Mouse (Mus musculus) hindbrain, embryonic 14.5 days (tissue): ENCODE results near the gene Tead2. TPM values are rescaled to one million over a fixed set of nuclear protein-coding genes. Genes with fewer than 3 reads are reported as not detected.

ENCODE experiments used
- ATAC-seq: fragments of 200-750 bp; cut with Nextera tagmentation; 2 replicates; pipeline ENCODE4 v1.8.0; 2017; ENCODE audit warnings: moderate number of reproducible peaks, mild to moderate bottlenecking, moderate TSS enrichment, moderate library complexity; ENCODE audit not compliant: low FRiP score
- DNase-seq: peaks from one replicate; pipeline ENCODE4 v3.0.0-alpha.2; 2015; ENCODE audit warnings: low spot score
- H3K27ac ChIP-seq: fragments of 300-500 bp; sonication (generic); 2 replicates; pipeline ENCODE4 v1.5.1; 2014; ENCODE audit warnings: mild to moderate bottlenecking, moderate library complexity
- H3K27me3 ChIP-seq: fragments of 300-500 bp; sonication (generic); 2 replicates; pipeline ENCODE4 v1.6.1; 2014; ENCODE audit warnings: mild to moderate bottlenecking, low read length, mixed read lengths; ENCODE audit not compliant: control insufficient read depth, insufficient read depth
- H3K36me3 ChIP-seq: fragments of 300-500 bp; sonication (generic); replicated peaks from 2 replicates; pipeline ENCODE4 v1.6.1; 2014; ENCODE audit not compliant: control insufficient read depth, insufficient read depth
- H3K4me1 ChIP-seq: fragments of 300-500 bp; sonication (generic); replicated peaks from 2 replicates; pipeline ENCODE4 v1.6.1; 2014; ENCODE audit warnings: antibody characterized with exemption, low read length, mixed read lengths; ENCODE audit not compliant: control insufficient read depth, insufficient read depth
- H3K4me2 ChIP-seq: fragments of 300-500 bp; sonication (generic); replicated peaks from 2 replicates; pipeline ENCODE4 v1.6.1; 2014; ENCODE audit warnings: mild to moderate bottlenecking, moderate library complexity
- H3K4me3 ChIP-seq: fragments of 300-500 bp; sonication (generic); replicated peaks from 2 replicates; pipeline ENCODE4 v1.5.1; 2014; ENCODE audit warnings: mild to moderate bottlenecking, low read length
- H3K9ac ChIP-seq: fragments of 300-500 bp; sonication (generic); 2 replicates; pipeline ENCODE4 v1.6.1; 2014
- H3K9me3 ChIP-seq: fragments of 300-500 bp; sonication (generic); 2 replicates; pipeline ENCODE4 v1.6.1; 2016; ENCODE audit warnings: low read length; ENCODE audit not compliant: control insufficient read depth
- WGBS: fragments of 180-500 bp; shearing (Covaris S2); extraction: QIAGEN DNeasy Blood & Tissue Kit; methylation state at CpG from one replicate; pipeline ENCODE4 v1.1.7; 2014; 5-methylcytosine and 5-hydroxymethylcytosine counted together
- polyA plus RNA-seq: library from polyadenylated mRNA; unstranded; fragments of >200 nt; fragmentation: Nextera tagmentation; extraction: Ambion mirVana; gene quantifications from 2 replicates; pipeline ENCODE4 v1.2.1, GENCODE M21; 2014

The Tead2 gene
- polyA plus RNA-seq, 1 experiment from 2014 or later, result 37.7 TPM

GRCm38 (mm10) chr7:45195341-45196175 is 20.0 kb upstream of the Tead2 start:
- WGBS, result 60% methylated on average over 13 of the region's 13 CpGs
- ATAC-seq, result no peak
- H3K27ac ChIP-seq, result no peak overlapping the region
- H3K4me2 ChIP-seq, result no peak overlapping the region
- 0 out of 2 replicates have a peak, but pooled peaks cover 4% of the 10 kb centered on the region for H3K27me3 ChIP-seq
- no peaks in the 10 kb centered on the region for H3K9me3 ChIP-seq
- no peak overlapping the region for H3K4me3 ChIP-seq
- H3K4me1 ChIP-seq, result no peaks in the 10 kb centered on the region
- DNase-seq, result no peak
- no peaks in the 10 kb centered on the region for H3K36me3 ChIP-seq
- no peak overlapping the region for H3K9ac ChIP-seq

DNA sequence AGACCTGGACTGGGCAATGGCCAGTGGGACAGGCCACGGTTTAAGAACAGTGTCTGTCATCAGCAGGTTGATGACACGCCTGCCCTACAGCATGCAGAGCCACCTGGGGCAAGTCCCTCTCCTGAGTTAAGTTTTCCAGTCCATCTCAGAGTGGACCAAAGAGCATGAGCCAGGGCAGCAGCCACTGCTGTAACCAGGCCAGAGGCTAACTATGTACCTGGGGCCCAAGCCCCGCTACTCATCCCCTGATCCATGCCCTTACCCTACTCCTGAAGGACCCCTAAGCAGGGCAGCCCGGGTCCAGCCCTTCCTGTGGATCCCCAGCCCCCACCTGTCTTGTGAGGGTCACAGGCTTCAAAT is 19.4 kb upstream of the Tead2 start:
- Histone ChIP-seq H3K9me3 (no peaks in the 10 kb centered on the region), H3K4me1 (no peaks in the 10 kb centered on the region), H3K4me3 (no peak overlapping the region), H3K36me3 (no peaks in the 10 kb centered on the region), H3K4me2 (no peak overlapping the region), H3K27ac (no peak overlapping the region), H3K9ac (no peak overlapping the region), H3K27me3 (no peaks in the 10 kb centered on the region)
- 80% methylated on average over 4 of the region's 4 CpGs for WGBS
- no peak for ATAC-seq
- no peak for DNase-seq

- ATAC-seq (no peak), DNase-seq (no peak)
- no peaks in the 10 kb centered on the region for H3K4me1 ChIP-seq
- H3K4me3 ChIP-seq, result no peak overlapping the region
- H3K9me3 ChIP-seq, result no peaks in the 10 kb centered on the region
- H3K27ac ChIP-seq, result no peak overlapping the region
- H3K27me3 ChIP-seq, result no peaks in the 10 kb centered on the region
- 75% methylated on average over 5 of the region's 5 CpGs for WGBS
- H3K9ac ChIP-seq, result no peak overlapping the region
- H3K36me3 ChIP-seq, result no peaks in the 10 kb centered on the region
- H3K4me2 ChIP-seq, result no peak overlapping the region
Observed at GRCm38 (mm10) chr7:45196994-45197393, 18.6 kb upstream of the Tead2 start.

GRCm38 (mm10) chr7:45198435-45198834 is 17.1 kb upstream of the Tead2 start:
- peak overlapping the region; percentile 6; the same call in 1 of the 2 replicates for H3K9ac ChIP-seq
- H3K9me3 ChIP-seq, result no peaks in the 10 kb centered on the region
- H3K27me3 ChIP-seq, result no peaks in the 10 kb centered on the region
- ATAC-seq, result peak; percentile 63; the same call in 1 of the 2 replicates
- no peak overlapping the region for H3K4me2 ChIP-seq
- no peaks in the 10 kb centered on the region for H3K4me1 ChIP-seq
- no peak overlapping the region for H3K27ac ChIP-seq
- peak; percentile 78 for DNase-seq
- H3K36me3 ChIP-seq, result no peaks in the 10 kb centered on the region
- WGBS, result 15% methylated on average over 5 of the region's 5 CpGs
- H3K4me3 ChIP-seq, result no peak overlapping the region

DNA sequence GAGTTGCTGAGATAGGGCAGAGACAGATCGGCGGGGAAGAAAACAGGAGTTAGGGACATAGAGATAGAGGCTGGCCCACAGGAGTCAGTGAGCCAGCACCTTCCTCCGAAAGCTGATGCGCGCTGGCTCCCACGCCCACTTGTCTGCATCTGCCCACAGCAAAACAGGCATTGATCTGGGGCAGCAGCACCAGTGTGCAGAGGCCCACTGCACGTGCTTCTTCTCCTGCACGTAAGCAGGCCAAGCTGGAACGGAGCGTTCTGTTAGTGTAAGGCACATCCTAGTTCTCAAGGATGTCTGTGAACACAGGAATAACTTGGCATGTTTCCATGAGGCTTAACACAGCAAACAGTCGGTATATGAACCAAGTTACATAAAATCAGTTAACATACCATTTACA is 16.6 kb upstream of the Tead2 start:
- no peaks in the 10 kb centered on the region for H3K36me3 ChIP-seq
- no peak overlapping the region for H3K27ac ChIP-seq
- H3K9ac ChIP-seq, result no peak overlapping the region
- no peaks in the 10 kb centered on the region for H3K9me3 ChIP-seq
- no peak overlapping the region for H3K4me2 ChIP-seq
- H3K4me1 ChIP-seq, result no peaks in the 10 kb centered on the region
- no peaks in the 10 kb centered on the region for H3K27me3 ChIP-seq
- DNase-seq (no peak), ATAC-seq (no peak)
- WGBS, result 85% methylated on average over 11 of the region's 11 CpGs
- H3K4me3 ChIP-seq, result no peak overlapping the region

DNA sequence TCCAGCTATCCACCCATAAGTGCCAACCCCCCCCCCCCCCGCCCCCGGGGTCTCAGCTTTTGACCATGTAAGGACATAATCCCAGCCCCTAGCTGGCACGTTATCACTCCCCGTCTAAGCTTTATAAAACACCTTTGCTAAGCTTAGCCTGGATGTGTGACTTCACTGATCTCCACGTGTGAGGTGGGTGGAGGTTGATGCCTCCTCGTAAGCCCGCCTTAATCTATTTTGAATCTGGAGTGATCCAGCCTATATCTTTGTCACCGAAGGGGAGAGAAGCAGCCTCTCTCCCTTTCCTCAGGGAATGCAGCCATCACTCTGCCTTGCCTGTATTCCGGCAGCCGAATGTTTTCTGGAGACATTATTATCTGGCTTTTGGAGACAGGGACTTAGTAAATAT is 12.9 kb upstream of the Tead2 start:
- DNase-seq (no peak), ATAC-seq (no peak)
- H3K27me3 ChIP-seq, result no peaks in the 10 kb centered on the region
- no peak overlapping the region for H3K27ac ChIP-seq
- H3K9me3 ChIP-seq, result no peaks in the 10 kb centered on the region
- no peaks in the 10 kb centered on the region for H3K36me3 ChIP-seq
- no peaks in the 10 kb centered on the region for H3K4me1 ChIP-seq
- no peak overlapping the region for H3K9ac ChIP-seq
- no peak overlapping the region for H3K4me2 ChIP-seq
- WGBS, result 71% methylated on average over 10 of the region's 10 CpGs
- no peak overlapping the region for H3K4me3 ChIP-seq

GRCm38 (mm10) chr7:45204380-45205143 is 11.0 kb upstream of the Tead2 start, which contains the start of gene Ccdc155:
TSS of gene Ccdc155 (minus strand) at chr7:45204892.
- Histone ChIP-seq H3K9ac (peak within 1 kb of the TSS; percentile 62), H3K4me3 (peak within 1 kb of the TSS; percentile 42), H3K4me2 (peak within 1 kb of the TSS; percentile 52), H3K27me3 (no peaks in the 10 kb centered on the region), H3K9me3 (no peaks in the 10 kb centered on the region), H3K36me3 (no peaks in the 10 kb centered on the region), H3K27ac (peak within 1 kb of the TSS; percentile 82), H3K4me1 (no peaks in the 10 kb centered on the region)
- ATAC-seq (peak; percentile 97), DNase-seq (peak; percentile 97)
- WGBS, result 10% methylated on average over 44 of the region's 44 CpGs

- no peak overlapping the region for H3K4me2 ChIP-seq
- H3K27me3 ChIP-seq, result peaks cover 25% of the 10 kb centered on the region
- H3K9me3 ChIP-seq, result no peaks in the 10 kb centered on the region
- H3K36me3 ChIP-seq, result no peaks in the 10 kb centered on the region
- no peak overlapping the region for H3K27ac ChIP-seq
- DNase-seq (no peak), ATAC-seq (no peak)
- WGBS, result 86% methylated on average over 6 of the region's 6 CpGs
- H3K4me3 ChIP-seq, result no peak overlapping the region
- H3K9ac ChIP-seq, result no peak overlapping the region
- no peaks in the 10 kb centered on the region for H3K4me1 ChIP-seq
Observed at GRCm38 (mm10) chr7:45208260-45208659, 7.3 kb upstream of the Tead2 start.

DNA sequence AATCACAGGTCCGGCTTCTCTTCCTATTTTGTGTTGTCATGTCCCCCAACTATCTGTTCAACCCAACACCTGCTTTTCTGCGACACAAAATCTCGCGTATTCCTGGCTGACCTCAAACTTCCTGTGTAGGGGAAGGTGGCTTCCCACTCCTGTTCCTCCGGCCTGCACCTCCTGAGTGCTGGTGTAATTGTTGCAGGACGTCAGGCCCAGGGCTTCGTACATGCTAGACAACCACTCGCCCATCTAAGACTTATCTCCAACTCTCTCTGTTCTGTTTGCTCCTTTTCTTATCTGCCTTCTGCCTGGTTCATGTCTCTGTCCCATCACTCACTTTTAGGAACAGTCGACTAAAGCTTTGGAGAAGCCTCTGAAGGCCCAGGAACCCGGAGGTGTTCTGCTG is 4.5 kb upstream of the Tead2 start:
- Histone ChIP-seq H3K36me3 (no peaks in the 10 kb centered on the region), H3K4me2 (peak overlapping the region; percentile 24; the same call in 1 of the 2 replicates), H3K4me1 (peaks cover 5% of the 10 kb centered on the region), H3K9me3 (no peaks in the 10 kb centered on the region), H3K9ac (no peak overlapping the region), H3K4me3 (no peak overlapping the region), H3K27ac (no peak overlapping the region), H3K27me3 (peaks cover 25% of the 10 kb centered on the region)
- ATAC-seq (no peak), DNase-seq (no peak)
- 82% methylated on average over 10 of the region's 10 CpGs for WGBS
